Mouse (Mus musculus) embryonic facial prominence, embryonic 11.5 days (tissue): ENCODE data around the gene Aak1. TPM values are rescaled to one million over a fixed set of nuclear protein-coding genes. Genes with fewer than 3 reads are reported as not detected.

Experiments
- ATAC-seq: fragments of 200-750 bp; cut with Nextera tagmentation; replicated peaks from 2 replicates; pipeline ENCODE4 v1.8.0; 2017; ENCODE audit warnings: low read depth; ENCODE audit not compliant: insufficient number of reproducible peaks, low FRiP score, low TSS enrichment
- DNase-seq: peaks from one replicate; pipeline ENCODE4 v3.0.0-alpha.2; 2015; ENCODE audit warnings: low spot score
- H3K27ac ChIP-seq: fragments of 300-500 bp; sonication (generic); replicated peaks from 2 replicates; pipeline ENCODE4 v1.5.1; 2014; ENCODE audit warnings: mild to moderate bottlenecking, low read depth, low read length, control low read depth
- H3K27me3 ChIP-seq: fragments of 300-500 bp; sonication (generic); 2 replicates; pipeline ENCODE4 v1.6.1; 2014; ENCODE audit warnings: mild to moderate bottlenecking, low read length, moderate library complexity, mixed read lengths; ENCODE audit not compliant: control insufficient read depth, insufficient read depth
- H3K36me3 ChIP-seq: fragments of 300-500 bp; sonication (generic); replicated peaks from 2 replicates; pipeline ENCODE4 v1.6.1; 2014; ENCODE audit warnings: low read depth, mild to moderate bottlenecking, low read length, moderate library complexity, mixed read lengths; ENCODE audit not compliant: control insufficient read depth, insufficient read depth
- H3K4me1 ChIP-seq: fragments of 300-500 bp; sonication (generic); 2 replicates; pipeline ENCODE4 v1.6.1; 2014; ENCODE audit warnings: low read length, mixed read lengths; ENCODE audit not compliant: control insufficient read depth, insufficient read depth
- H3K4me2 ChIP-seq: fragments of 300-500 bp; sonication (generic); 2 replicates; pipeline ENCODE4 v1.6.1; 2014; ENCODE audit warnings: low read depth, mild to moderate bottlenecking, control low read depth, low read length, moderate library complexity
- H3K4me3 ChIP-seq: fragments of 300-500 bp; sonication (generic); 2 replicates; pipeline ENCODE4 v1.5.1; 2014; ENCODE audit warnings: low read depth, low read length, control low read depth
- H3K9ac ChIP-seq: fragments of 300-500 bp; sonication (generic); replicated peaks from 2 replicates; pipeline ENCODE4 v1.6.1; 2014; ENCODE audit warnings: mild to moderate bottlenecking, control low read depth, low read length
- H3K9me3 ChIP-seq: fragments of 300-500 bp; sonication (generic); replicated peaks from 2 replicates; pipeline ENCODE4 v1.6.1; 2016; ENCODE audit warnings: mild to moderate bottlenecking, low read length, inconsistent platforms, mixed read lengths; ENCODE audit not compliant: control insufficient read depth
- WGBS: fragments of 180-500 bp; shearing (Covaris S2); extraction: QIAGEN DNeasy Blood & Tissue Kit; methylation state at CpG from one replicate; pipeline ENCODE4 v1.1.7; 2014; 5-methylcytosine and 5-hydroxymethylcytosine counted together
- polyA plus RNA-seq: library from polyadenylated mRNA; unstranded; fragments of >200 nt; fragmentation: Nextera tagmentation; extraction: Ambion mirVana; gene quantifications from 2 replicates; pipeline ENCODE4 v1.2.1, GENCODE M21; 2014

Gene Aak1
- polyA plus RNA-seq, 1 experiment from 2014 or later = 17.3 TPM

GRCm38 (mm10) chr6:86824401-86824800, 24.9 kb upstream of the Aak1 start:
- H3K4me1 ChIP-seq = no peaks in the 10 kb centered on the region; the same call in 1 of the 2 replicates
- WGBS = 91% methylated on average over 7 of the region's 7 CpGs
- H3K9ac ChIP-seq = no peak overlapping the region

GRCm38 (mm10) chr6:86827432-86827831, 21.9 kb upstream of the Aak1 start:
- H3K4me2 ChIP-seq = no peak overlapping the region
- H3K4me1 ChIP-seq = no peaks in the 10 kb centered on the region
- H3K4me3 ChIP-seq = no peak overlapping the region
- DNase-seq (no peak), ATAC-seq (no peak)
- no peaks in the 10 kb centered on the region for H3K9me3 ChIP-seq
- H3K27me3 ChIP-seq = peaks cover 4% of the 10 kb centered on the region; the same call in 1 of the 2 replicates
- no peak overlapping the region for H3K9ac ChIP-seq
- 86% methylated on average over 2 of the region's 2 CpGs for WGBS
- no peaks in the 10 kb centered on the region for H3K36me3 ChIP-seq
- H3K27ac ChIP-seq = no peak overlapping the region

More at GRCm38 (mm10) chr6:86824401-86824800, 24.9 kb upstream of the Aak1 start:
- H3K36me3 ChIP-seq = no peaks in the 10 kb centered on the region
- H3K27ac ChIP-seq = no peak overlapping the region
- DNase-seq = no peak
- no peak for ATAC-seq
- H3K27me3 ChIP-seq = peaks cover 4% of the 10 kb centered on the region; the same call in 1 of the 2 replicates
- H3K4me3 ChIP-seq = no peak overlapping the region
- H3K4me2 ChIP-seq = no peak overlapping the region
- no peaks in the 10 kb centered on the region for H3K9me3 ChIP-seq

- ATAC-seq (no peak), DNase-seq (no peak)
- Histone ChIP-seq H3K9me3 (no peaks in the 10 kb centered on the region), H3K4me3 (no peak overlapping the region), H3K4me2 (no peak overlapping the region), H3K27ac (no peak overlapping the region), H3K9ac (no peak overlapping the region), H3K27me3 (no peaks in the 10 kb centered on the region), H3K4me1 (no peaks in the 10 kb centered on the region), H3K36me3 (no peaks in the 10 kb centered on the region)
- 86% methylated on average over 6 of the region's 6 CpGs for WGBS
Measured at GRCm38 (mm10) chr6:86829768-86830167, 19.5 kb upstream of the Aak1 start.

- no peaks in the 10 kb centered on the region for H3K4me1 ChIP-seq
- ATAC-seq (no peak), DNase-seq (no peak)
- H3K27ac ChIP-seq = no peak overlapping the region
- WGBS = 66% methylated on average over 10 of the region's 10 CpGs
- no peak overlapping the region for H3K9ac ChIP-seq
- no peak overlapping the region for H3K4me2 ChIP-seq
- H3K9me3 ChIP-seq = no peaks in the 10 kb centered on the region
- H3K27me3 ChIP-seq = no peaks in the 10 kb centered on the region
- no peaks in the 10 kb centered on the region for H3K36me3 ChIP-seq
- H3K4me3 ChIP-seq = no peak overlapping the region
Measured at GRCm38 (mm10) chr6:86830738-86831500, 18.4 kb upstream of the Aak1 start.

GRCm38 (mm10) chr6:86832802-86833502, 16.4 kb upstream of the Aak1 start:
- H3K36me3 ChIP-seq = no peaks in the 10 kb centered on the region
- H3K27me3 ChIP-seq = no peaks in the 10 kb centered on the region
- WGBS = 84% methylated on average over 13 of the region's 13 CpGs
- no peak for ATAC-seq
- H3K4me1 ChIP-seq = no peaks in the 10 kb centered on the region
- no peak overlapping the region for H3K9ac ChIP-seq
- H3K9me3 ChIP-seq = no peaks in the 10 kb centered on the region
- DNase-seq = no peak
- H3K4me3 ChIP-seq = no peak overlapping the region
- H3K4me2 ChIP-seq = no peak overlapping the region
- no peak overlapping the region for H3K27ac ChIP-seq

- DNase-seq = no peak
- no peaks in the 10 kb centered on the region for H3K9me3 ChIP-seq
- ATAC-seq = no peak
- no peak overlapping the region for H3K4me2 ChIP-seq
- H3K27me3 ChIP-seq = no peaks in the 10 kb centered on the region
- H3K36me3 ChIP-seq = no peaks in the 10 kb centered on the region
- H3K4me1 ChIP-seq = no peaks in the 10 kb centered on the region
- no peak overlapping the region for H3K9ac ChIP-seq
- 86% methylated on average over 2 of the region's 2 CpGs for WGBS
- no peak overlapping the region for H3K27ac ChIP-seq
- no peak overlapping the region for H3K4me3 ChIP-seq
Measured at GRCm38 (mm10) chr6:86839089-86839488, 10.2 kb upstream of the Aak1 start.

DNA sequence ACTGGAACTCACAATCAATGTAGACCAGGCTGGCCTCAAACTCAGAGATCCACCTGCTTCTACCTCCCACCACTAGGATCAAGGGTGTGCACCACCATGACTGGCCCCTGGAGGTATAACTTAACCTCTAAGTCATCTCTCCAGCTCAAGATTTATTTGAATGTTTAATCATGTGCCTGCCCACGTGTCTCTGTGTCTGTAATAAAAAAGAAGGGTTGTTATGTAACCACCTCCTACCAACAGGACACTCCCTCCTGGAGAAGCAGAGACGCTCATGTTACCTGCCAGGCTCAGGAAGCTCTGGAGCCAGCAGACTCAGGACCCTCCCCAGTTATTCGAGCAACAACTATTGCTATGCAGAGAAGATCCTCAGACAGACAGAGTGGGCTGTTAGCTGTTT, 7.4 kb upstream of the Aak1 start:
- no peaks in the 10 kb centered on the region for H3K4me1 ChIP-seq
- DNase-seq = no peak
- H3K36me3 ChIP-seq = no peaks in the 10 kb centered on the region
- H3K27ac ChIP-seq = no peak overlapping the region
- H3K4me3 ChIP-seq = no peak overlapping the region
- H3K9ac ChIP-seq = no peak overlapping the region
- H3K9me3 ChIP-seq = no peaks in the 10 kb centered on the region
- H3K27me3 ChIP-seq = no peaks in the 10 kb centered on the region
- ATAC-seq = no peak
- no peak overlapping the region for H3K4me2 ChIP-seq
- WGBS = 57% methylated on average over 3 of the region's 3 CpGs

DNA sequence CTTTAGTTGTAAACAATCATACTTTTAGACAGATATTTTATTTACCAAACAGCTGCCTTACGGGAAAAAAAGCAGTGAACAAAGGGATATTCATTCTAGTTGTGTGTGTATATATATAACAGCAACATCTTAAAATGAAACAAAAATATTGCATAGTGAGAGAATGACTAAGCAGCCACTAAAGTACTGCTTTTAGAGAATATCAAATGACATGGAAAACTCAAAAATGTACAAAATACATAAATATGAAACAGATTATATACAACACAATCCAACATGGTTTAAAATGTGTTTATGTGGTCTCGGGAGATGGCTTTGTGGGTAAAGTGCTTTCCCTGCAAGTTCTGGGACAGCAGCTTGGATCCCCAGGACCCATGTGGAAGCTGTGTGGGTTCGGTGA, 5.7 kb upstream of the Aak1 start:
- Histone ChIP-seq H3K4me2 (no peak overlapping the region), H3K9me3 (no peaks in the 10 kb centered on the region), H3K27ac (no peak overlapping the region), H3K27me3 (no peaks in the 10 kb centered on the region), H3K36me3 (no peaks in the 10 kb centered on the region), H3K9ac (no peak overlapping the region), H3K4me1 (no peaks in the 10 kb centered on the region), H3K4me3 (no peak overlapping the region)
- DNase-seq = no peak
- 82% methylated on average over 3 of the region's 3 CpGs for WGBS
- no peak for ATAC-seq
